Comparison of ENCODE assay signal across 10 mouse cellular contexts in genomic region chr1:153556896-153557295, GRCm38 (mm10). TPM values are rescaled to one million over a fixed set of nuclear protein-coding genes. Genes with fewer than 3 reads are reported as not detected.
DNase-seq lines count a peak whose midpoint lies in the region; ATAC-seq and TF ChIP-seq lines count a peak whose summit lies in the region.
"Had no signal": no experiment of that assay in that cellular context is flagged by ENCODE, and none has a peak within 500 bp of the region (broad histone marks: within the 10 kb centered on the region; RNA-seq: fewer than 3 reads in every experiment).

No protein-coding gene starts in this region.

- H3K4me3 ChIP-seq in forebrain, postnatal 0 days (ENCODE audit: low read depth, low read length): no peak overlapping the region
- H3K4me3 ChIP-seq in kidney, adult 2 months (ENCODE audit: insufficient read depth, low read depth, low read length): no peak overlapping the region
- no peak overlapping the region for H3K4me3 ChIP-seq in liver, embryonic 14.5 days (ENCODE audit: insufficient read depth in 1 of 2, low read depth in 2 of 2, low read length in 2 of 2)
- no peak overlapping the region for H3K4me3 ChIP-seq in neural tube, embryonic 13.5 days
- H3K4me3 ChIP-seq: erythroblast, embryonic 14.5 days; lung, embryonic 15.5 days had no signal

- peak; percentile 84 for ATAC-seq in forebrain, postnatal 0 days
- no peak for ATAC-seq in liver, embryonic 14.5 days (ENCODE audit: insufficient read depth)
- ATAC-seq in neural tube, embryonic 13.5 days (ENCODE audit: low read depth): peak; percentile 69

- TF ChIP-seq EP300 in liver, embryonic 14.5 days (IDR thresholded peaks at IDR 0.05; ENCODE audit: low read depth): no peak

- H3K27me3 ChIP-seq in forebrain, postnatal 0 days (ENCODE audit: insufficient read depth, low read length): no peaks in the 10 kb centered on the region
- no peaks in the 10 kb centered on the region for H3K27me3 ChIP-seq in kidney, adult 2 months (replicated peaks; ENCODE audit: control insufficient read depth, insufficient read depth, low read length)
- no peaks in the 10 kb centered on the region for H3K27me3 ChIP-seq in liver, embryonic 14.5 days (ENCODE audit: control insufficient read depth, insufficient read depth, low read length)
- peaks cover 3% of the 10 kb centered on the region; the same call in 1 of the 2 replicates for H3K27me3 ChIP-seq in neural tube, embryonic 13.5 days
- H3K27me3 ChIP-seq: lung, embryonic 15.5 days had no signal

- H3K4me1 ChIP-seq in forebrain, postnatal 0 days (ENCODE audit: insufficient read depth): no peaks in the 10 kb centered on the region
- H3K4me1 ChIP-seq in kidney, adult 2 months (ENCODE audit: control insufficient read depth, insufficient read depth, low read length): no peaks in the 10 kb centered on the region
- H3K4me1 ChIP-seq in liver, embryonic 14.5 days (replicated peaks; ENCODE audit: control insufficient read depth in 2 of 2, insufficient read depth in 2 of 2, low read length in 1 of 2): no peaks in the 10 kb centered on the region
- peaks cover 11% of the 10 kb centered on the region for H3K4me1 ChIP-seq in neural tube, embryonic 13.5 days (replicated peaks)
- H3K4me1 ChIP-seq: lung, embryonic 15.5 days had no signal

- H3K36me3 ChIP-seq in forebrain, postnatal 0 days (ENCODE audit: insufficient read depth): no peaks in the 10 kb centered on the region
- H3K36me3 ChIP-seq in kidney, adult 2 months (ENCODE audit: control insufficient read depth, insufficient read depth, low read length): no peaks in the 10 kb centered on the region
- H3K36me3 ChIP-seq in liver, embryonic 14.5 days (replicated peaks; ENCODE audit: control insufficient read depth, insufficient read depth, low read depth): no peaks in the 10 kb centered on the region
- no peaks in the 10 kb centered on the region for H3K36me3 ChIP-seq in neural tube, embryonic 13.5 days
- H3K36me3 ChIP-seq: lung, embryonic 15.5 days had no signal

- H3K4me2 ChIP-seq in forebrain, postnatal 0 days (ENCODE audit: low read depth): no peak overlapping the region
- H3K4me2 ChIP-seq in liver, embryonic 14.5 days (ENCODE audit: low read depth): no peak overlapping the region
- no peak overlapping the region for H3K4me2 ChIP-seq in neural tube, embryonic 13.5 days
- H3K4me2 ChIP-seq: lung, embryonic 15.5 days had no signal

- no peaks in the 10 kb centered on the region for H3K9me3 ChIP-seq in forebrain, postnatal 0 days (ENCODE audit: low read length)
- no peaks in the 10 kb centered on the region for H3K9me3 ChIP-seq in liver, embryonic 14.5 days (ENCODE audit: control insufficient read depth, low read length)
- H3K9me3 ChIP-seq in neural tube, embryonic 13.5 days: no peaks in the 10 kb centered on the region
- H3K9me3 ChIP-seq: lung, embryonic 15.5 days had no signal

- H3K9ac ChIP-seq in forebrain, postnatal 0 days: no peak overlapping the region
- no peak overlapping the region for H3K9ac ChIP-seq in liver, embryonic 14.5 days (replicated peaks)
- H3K9ac ChIP-seq in neural tube, embryonic 13.5 days: no peak overlapping the region
- H3K9ac ChIP-seq: lung, embryonic 15.5 days had no signal

- 9% methylated on average over 2 of the region's 2 CpGs for WGBS in forebrain, postnatal 0 days
- WGBS in kidney, adult 2 months: 9% methylated on average over 2 of the region's 2 CpGs
- WGBS in liver, embryonic 14.5 days (ENCODE audit: insufficient replicate concordance): 9% methylated on average over 2 of the region's 2 CpGs
- 9% methylated on average over 2 of the region's 2 CpGs for WGBS in neural tube, embryonic 13.5 days

- DNase-seq in urinary bladder, postnatal 14 days (ENCODE audit: low spot score): peak; percentile 45
- DNase-seq in urinary bladder, adult 2 months (ENCODE audit: low spot score): no peak
- DNase-seq in cerebellum, adult 18-20 months: peak; percentile 56 to 58
- DNase-seq in forebrain, postnatal 0 days: peak; percentile 89
- DNase-seq in kidney, adult 2 months: peak; percentile 54
- peak in 1 of 3 experiments; percentile 10 for DNase-seq in liver, embryonic 14.5 days (ENCODE audit: low read depth in 3 of 3, low spot score in 3 of 3)
- no peak for DNase-seq in spleen, postnatal 10 days (ENCODE audit: low spot score in 2 of 2)

- peak; percentile 97 for TF ChIP-seq CTCF in forebrain, postnatal 0 days (IDR thresholded peaks at IDR 0.05; ENCODE audit: low read depth)
- peak; percentile 63 for TF ChIP-seq CTCF in kidney, adult 2 months (conservative IDR thresholded peaks at IDR 0.05; ENCODE audit: insufficient read depth, insufficient read length, low read depth, low read length)
- TF ChIP-seq CTCF in liver, embryonic 14.5 days (IDR thresholded peaks at IDR 0.05; ENCODE audit: low read depth): peak; percentile 79

- no peak overlapping the region for H3K27ac ChIP-seq in forebrain, postnatal 0 days (ENCODE audit: low read depth, low read length)
- H3K27ac ChIP-seq in kidney, adult 2 months (ENCODE audit: insufficient read depth, low read depth, low read length): no peak overlapping the region
- no peak overlapping the region for H3K27ac ChIP-seq in liver, embryonic 14.5 days
- no peak overlapping the region for H3K27ac ChIP-seq in neural tube, embryonic 13.5 days (replicated peaks)
- H3K27ac ChIP-seq: lung, embryonic 15.5 days had no signal

- no peak for TF ChIP-seq POLR2A in kidney, adult 2 months (IDR thresholded peaks at IDR 0.05; ENCODE audit: low read depth, low read length)

RNA-seq across cellular contexts. Expression of gene Npl, which starts 7.1 kb away (rescaled TPM):
- polyA plus RNA-seq in urinary bladder, adult 2 months (2012; rRNA removed): 1.8 and 2.1 TPM in 2 replicates
- 9.5 TPM in 2 replicates for total RNA-seq in forebrain, postnatal 0 days (2014; rRNA removed)
- polyA plus RNA-seq in forebrain, postnatal 0 days (2015; fragmentation: Nextera tagmentation; extraction: Ambion mirVana): 9.3 and 10.2 TPM in 2 replicates
- 33.7 and 41.2 TPM in 2 replicates for polyA plus RNA-seq in kidney, adult 2 months (2012; rRNA removed)
- polyA plus RNA-seq in liver, embryonic 14.5 days (2012; rRNA removed): 2.2 and 3.1 TPM in 2 replicates
- 7.3 and 8.4 TPM in 2 replicates for polyA plus RNA-seq in liver, embryonic 14.5 days (2014; fragmentation: Nextera tagmentation; extraction: Ambion mirVana)
- polyA plus RNA-seq in neural tube, embryonic 13.5 days (2015; fragmentation: Nextera tagmentation; extraction: Ambion mirVana): 14.9 and 16.9 TPM in 2 replicates

Comparison
In these comparisons a context has a peak if more than half of its experiments do, and no peak if none do; other contexts are left out.
1. DNase-seq: peak in urinary bladder, postnatal 14 days (single experiment), cerebellum, adult 18-20 months (2 of 2), forebrain, postnatal 0 days (single experiment) and kidney, adult 2 months (single experiment); none in urinary bladder, adult 2 months (single experiment) and spleen, postnatal 10 days (0 of 2).
2. Peak in every context shown above with its lines, with median percentiles within 50 percentile points of each other: CTCF ChIP-seq.